Mouse (Mus musculus) adrenal gland, postnatal 4 days (tissue): ENCODE data around the gene Ppcdc. TPM values are rescaled to one million over a fixed set of nuclear protein-coding genes. Genes with fewer than 3 reads are reported as not detected.

Experiments used
- DNase-seq, 2 experiments: peaks; one replicate each; pipeline ENCODE4 v3.0.0; 2021 to 2022; ENCODE audit warnings: low spot score in 2 of 2, mixed read lengths in 2 of 2
- total RNA-seq, 2 experiments: library from RNA; stranded (reverse); gene quantifications; 2 replicates each; pipeline ENCODE4 v1.2.3; 2021

The Ppcdc gene
- total RNA-seq, 2 experiments from 2014 or later, result 22.4 to 25.1 TPM

GRCm38 (mm10) chr9:57386926-57387325 is 53.0 kb downstream of the Ppcdc start:
- no peak for DNase-seq

- DNase-seq, result no peak
Measured at GRCm38 (mm10) chr9:57384621-57385020, 55.3 kb downstream of the Ppcdc start.

GRCm38 (mm10) chr9:57360999-57361398 is 78.9 kb downstream of the Ppcdc start:
- no peak for DNase-seq

GRCm38 (mm10) chr9:57354377-57355183 is 85.3 kb downstream of the Ppcdc start:
- no peak for DNase-seq

GRCm38 (mm10) chr9:57351277-57351676 is 88.6 kb downstream of the Ppcdc start:
- DNase-seq, result no peak

- no peak for DNase-seq
Measured at GRCm38 (mm10) chr9:57345902-57346301, 94.0 kb downstream of the Ppcdc start.

- no peak for DNase-seq
Measured at GRCm38 (mm10) chr9:57343752-57344151, 96.2 kb downstream of the Ppcdc start.

GRCm38 (mm10) chr9:57342906-57343474 is 96.9 kb downstream of the Ppcdc start:
- no peak for DNase-seq

GRCm38 (mm10) chr9:57342186-57342585 is 97.7 kb downstream of the Ppcdc start:
- no peak for DNase-seq

- DNase-seq, result no peak
Measured at GRCm38 (mm10) chr9:57340361-57340760, 99.6 kb downstream of the Ppcdc start.

GRCm38 (mm10) chr9:57339577-57340210 is 100.2 kb downstream of the Ppcdc start:
- no peak for DNase-seq

- no peak for DNase-seq
Measured at GRCm38 (mm10) chr9:57338706-57339105, 101.2 kb downstream of the Ppcdc start.

Other genes with a start within 250 kb of the Ppcdc start
- gene Trcg1, start 203.6 kb downstream of the Ppcdc start, total RNA-seq, result not detected
- gene 1700017B05Rik, start 177.5 kb downstream of the Ppcdc start, total RNA-seq, result 10 to 100 TPM; 73.3 to 79.1 TPM
- gene Scamp5, start 27.9 kb upstream of the Ppcdc start, total RNA-seq, result 10 to 100 TPM; 27.7 to 29.8 TPM
- 1 to 10 TPM; 6.2 to 6.9 TPM for gene Rpp25, start 63.9 kb upstream of the Ppcdc start, total RNA-seq
- gene Cox5a, start 81.2 kb upstream of the Ppcdc start, total RNA-seq, result 100 to 1,000 TPM; 381 to 426 TPM
- gene Fam219b, start 97.4 kb upstream of the Ppcdc start, total RNA-seq, result 10 to 100 TPM; 23.5 to 27.3 TPM
- gene Mpi, start 112.6 kb upstream of the Ppcdc start, total RNA-seq, result 10 to 100 TPM; 50.7 to 55.7 TPM
- 10 to 100 TPM; 63.4 to 72.2 TPM for gene Scamp2, start 120.8 kb upstream of the Ppcdc start, total RNA-seq
- 10 to 100 TPM; 23.4 to 29.2 TPM for gene Ulk3, start 149.3 kb upstream of the Ppcdc start, total RNA-seq
- gene Cplx3, start 166.2 kb upstream of the Ppcdc start, total RNA-seq, result not detected
- not detected for gene Lman1l, start 180.7 kb upstream of the Ppcdc start, total RNA-seq
- gene Csk, start 213.5 kb upstream of the Ppcdc start, total RNA-seq, result 10 to 100 TPM; 91.3 to 92.4 TPM
- gene Cyp1a2, start 243.6 kb upstream of the Ppcdc start, total RNA-seq, result 1 to 10 TPM in 1 of 2 experiments, not detected in 1; 8.7 TPM
- gene Cyp1a1, start 247.8 kb upstream of the Ppcdc start, total RNA-seq, result under 1 TPM in 1 of 2 experiments, not detected in 1; 0.31 TPM